Mouse (Mus musculus) intestine, embryonic 16.5 days (tissue): ENCODE measurements around the gene Gpx4. TPM values are rescaled to one million over a fixed set of nuclear protein-coding genes. Genes with fewer than 3 reads are reported as not detected.
A peak's percentile ranks its signal among the peaks of the same experiment; 100 is the strongest.

Experiments
- ATAC-seq: fragments of 200-750 bp; cut with Nextera tagmentation; 2 replicates; pipeline ENCODE4 v1.8.0; 2017; ENCODE audit warnings: moderate TSS enrichment, moderate library complexity
- H3K27ac ChIP-seq: fragments of 300-500 bp; sonication (generic); 2 replicates; pipeline ENCODE4 v1.5.1; 2014; ENCODE audit warnings: mild to moderate bottlenecking, low read length
- H3K27me3 ChIP-seq: fragments of 300-500 bp; sonication (generic); replicated peaks from 2 replicates; pipeline ENCODE4 v1.6.1; 2014; ENCODE audit warnings: low read length, control low read depth, mixed read lengths; ENCODE audit not compliant: control insufficient read depth, insufficient read depth
- H3K36me3 ChIP-seq: fragments of 300-500 bp; sonication (generic); 2 replicates; pipeline ENCODE4 v1.6.1; 2014; ENCODE audit warnings: low read length, control low read depth; ENCODE audit not compliant: control insufficient read depth, insufficient read depth
- H3K4me1 ChIP-seq: fragments of 300-500 bp; sonication (generic); 2 replicates; pipeline ENCODE4 v1.6.1; 2014; ENCODE audit warnings: low read length, control low read depth, mixed read lengths; ENCODE audit not compliant: control insufficient read depth, insufficient read depth
- H3K4me2 ChIP-seq: fragments of 300-500 bp; sonication (generic); 2 replicates; pipeline ENCODE4 v1.6.1; 2014; ENCODE audit warnings: low read depth, low read length, control low read depth
- H3K4me3 ChIP-seq: fragments of 300-500 bp; sonication (generic); 2 replicates; pipeline ENCODE4 v1.5.1; 2014; ENCODE audit warnings: mild to moderate bottlenecking, low read length
- H3K9ac ChIP-seq: fragments of 300-500 bp; sonication (generic); 2 replicates; pipeline ENCODE4 v1.6.1; 2014; ENCODE audit warnings: low read depth, low read length
- H3K9me3 ChIP-seq: fragments of 300-500 bp; sonication (generic); 2 replicates; pipeline ENCODE4 v1.6.1; 2016; ENCODE audit warnings: low read length, control low read depth; ENCODE audit not compliant: control insufficient read depth
- WGBS: fragments of 180-500 bp; shearing (Covaris S2); extraction: QIAGEN DNeasy Blood & Tissue Kit; methylation state at CpG from one replicate; pipeline ENCODE4 v1.1.7; 2014; 5-methylcytosine and 5-hydroxymethylcytosine counted together
- polyA plus RNA-seq: library from polyadenylated mRNA; unstranded; fragments of >200 nt; fragmentation: Nextera tagmentation; extraction: Ambion mirVana; gene quantifications from 2 replicates; pipeline ENCODE4 v1.2.1, GENCODE M21; 2015

The Gpx4 gene
- 942 and 972 TPM in 2 replicates for polyA plus RNA-seq

GRCm38 (mm10) chr10:80047041-80047565 is at the start of gene Gpx4:
TSS of gene Gpx4 (plus strand) at chr10:80047166.
- H3K4me3 ChIP-seq: no peak within 1 kb of the TSS
- 64% methylated on average over 9 of the region's 9 CpGs for whole genome bisulfite sequencing
- peak within 1 kb of the TSS; percentile 21; the same call in 1 of the 2 replicates for H3K9ac ChIP-seq
- H3K4me1 ChIP-seq: peaks cover 31% of the 10 kb centered on the region
- no peaks in the 10 kb centered on the region for H3K27me3 ChIP-seq
- ATAC-seq: no peak
- H3K9me3 ChIP-seq: no peaks in the 10 kb centered on the region
- H3K27ac ChIP-seq: peak within 1 kb of the TSS; percentile 31; the same call in 1 of the 2 replicates
- no peaks in the 10 kb centered on the region for H3K36me3 ChIP-seq
- H3K4me2 ChIP-seq: no peak within 1 kb of the TSS

- WGBS: 13% methylated on average over 15 of the region's 15 CpGs
- H3K9ac ChIP-seq: peak overlapping the region; percentile 59
- peak overlapping the region; percentile 46 for H3K27ac ChIP-seq
Measured at GRCm38 (mm10) chr10:79997819-79998218, 49.1 kb upstream of the Gpx4 start.

GRCm38 (mm10) chr10:80001945-80002344 is 45.0 kb upstream of the Gpx4 start:
- Histone ChIP-seq H3K9me3 (no peaks in the 10 kb centered on the region), H3K36me3 (no peaks in the 10 kb centered on the region), H3K27me3 (0 out of 2 replicates have a peak, but pooled peaks cover 6% of the 10 kb centered on the region), H3K4me2 (no peak overlapping the region), H3K4me1 (peaks cover 21% of the 10 kb centered on the region), H3K9ac (no peak overlapping the region), H3K27ac (no peak overlapping the region), H3K4me3 (no peak overlapping the region)
- ATAC-seq: no peak
- WGBS: 70% methylated on average over 9 of the region's 9 CpGs

More at GRCm38 (mm10) chr10:79997819-79998218, 49.1 kb upstream of the Gpx4 start:
- Histone ChIP-seq H3K4me2 (peak overlapping the region; percentile 90), H3K4me1 (peaks cover 7% of the 10 kb centered on the region), H3K9me3 (no peaks in the 10 kb centered on the region), H3K4me3 (peak overlapping the region; percentile 57), H3K36me3 (peaks cover 2% of the 10 kb centered on the region; the same call in 1 of the 2 replicates), H3K27me3 (0 out of 2 replicates have a peak, but pooled peaks cover 6% of the 10 kb centered on the region)
- no peak for ATAC-seq

- 39% methylated on average over 21 of the region's 21 CpGs for WGBS
- no peak overlapping the region for H3K4me2 ChIP-seq
- ATAC-seq: no peak
Measured at GRCm38 (mm10) chr10:80002829-80003228, 44.1 kb upstream of the Gpx4 start.

GRCm38 (mm10) chr10:80003374-80004232 is 43.4 kb upstream of the Gpx4 start:
- H3K4me2 ChIP-seq: no peak overlapping the region
- H3K4me1 ChIP-seq: peaks cover 14% of the 10 kb centered on the region
- H3K36me3 ChIP-seq: no peaks in the 10 kb centered on the region
- H3K27ac ChIP-seq: no peak overlapping the region
- 0 out of 2 replicates have a peak, but pooled peaks cover 6% of the 10 kb centered on the region for H3K27me3 ChIP-seq
- no peak overlapping the region for H3K9ac ChIP-seq
- peak; percentile 34; the same call in 1 of the 2 replicates for ATAC-seq
- no peak overlapping the region for H3K4me3 ChIP-seq
- 56% methylated on average over 9 of the region's 9 CpGs for WGBS
- H3K9me3 ChIP-seq: no peaks in the 10 kb centered on the region

More at GRCm38 (mm10) chr10:80002829-80003228, 44.1 kb upstream of the Gpx4 start:
- Histone ChIP-seq H3K9ac (no peak overlapping the region), H3K36me3 (no peaks in the 10 kb centered on the region), H3K4me1 (peaks cover 15% of the 10 kb centered on the region), H3K27ac (no peak overlapping the region), H3K27me3 (0 out of 2 replicates have a peak, but pooled peaks cover 6% of the 10 kb centered on the region), H3K9me3 (no peaks in the 10 kb centered on the region), H3K4me3 (no peak overlapping the region)

GRCm38 (mm10) chr10:80004233-80004705 is 42.7 kb upstream of the Gpx4 start:
- Histone ChIP-seq H3K27ac (no peak overlapping the region), H3K9ac (no peak overlapping the region)

GRCm38 (mm10) chr10:80011740-80012139 is 35.2 kb upstream of the Gpx4 start:
- Histone ChIP-seq H3K27ac (no peak overlapping the region), H3K9ac (no peak overlapping the region), H3K4me3 (no peak overlapping the region), H3K4me1 (0 out of 2 replicates have a peak, but pooled peaks cover 3% of the 10 kb centered on the region), H3K36me3 (0 out of 2 replicates have a peak, but pooled peaks cover 5% of the 10 kb centered on the region), H3K27me3 (peaks cover 12% of the 10 kb centered on the region), H3K9me3 (0 out of 2 replicates have a peak, but pooled peaks cover 9% of the 10 kb centered on the region), H3K4me2 (no peak overlapping the region)
- 89% methylated on average over 6 of the region's 6 CpGs for WGBS
- ATAC-seq: no peak

More at GRCm38 (mm10) chr10:80004233-80004705, 42.7 kb upstream of the Gpx4 start:
- Histone ChIP-seq H3K36me3 (no peaks in the 10 kb centered on the region), H3K4me3 (no peak overlapping the region), H3K27me3 (0 out of 2 replicates have a peak, but pooled peaks cover 6% of the 10 kb centered on the region), H3K4me2 (no peak overlapping the region), H3K4me1 (peaks cover 14% of the 10 kb centered on the region), H3K9me3 (no peaks in the 10 kb centered on the region)
- no peak for ATAC-seq
- 82% methylated on average over 8 of the region's 8 CpGs for WGBS

- peaks cover 12% of the 10 kb centered on the region for H3K27me3 ChIP-seq
- H3K27ac ChIP-seq: no peak overlapping the region
- 49% methylated on average over 25 of the region's 25 CpGs for WGBS
- H3K4me1 ChIP-seq: peaks cover 4% of the 10 kb centered on the region
- 0 out of 2 replicates have a peak, but pooled peaks cover 9% of the 10 kb centered on the region for H3K9me3 ChIP-seq
- H3K4me2 ChIP-seq: no peak overlapping the region
- H3K36me3 ChIP-seq: 0 out of 2 replicates have a peak, but pooled peaks cover 5% of the 10 kb centered on the region
- H3K4me3 ChIP-seq: no peak overlapping the region
- no peak overlapping the region for H3K9ac ChIP-seq
- no peak for ATAC-seq
Measured at GRCm38 (mm10) chr10:80013609-80014008, 33.4 kb upstream of the Gpx4 start.
